Mouse (Mus musculus) testis, postnatal 14 days (tissue): ENCODE measurements around the gene Cdc27.
"Not testable (repeated sequence)": the region's sequence is repeated elsewhere in the genome, so short reads cannot be mapped to it uniquely, and the experiment has no call there.

Source experiments
- DNase-seq: peaks from one replicate; pipeline ENCODE4 v3.0.0; 2021; ENCODE audit warnings: low spot score

Cdc27 gene

DNA sequence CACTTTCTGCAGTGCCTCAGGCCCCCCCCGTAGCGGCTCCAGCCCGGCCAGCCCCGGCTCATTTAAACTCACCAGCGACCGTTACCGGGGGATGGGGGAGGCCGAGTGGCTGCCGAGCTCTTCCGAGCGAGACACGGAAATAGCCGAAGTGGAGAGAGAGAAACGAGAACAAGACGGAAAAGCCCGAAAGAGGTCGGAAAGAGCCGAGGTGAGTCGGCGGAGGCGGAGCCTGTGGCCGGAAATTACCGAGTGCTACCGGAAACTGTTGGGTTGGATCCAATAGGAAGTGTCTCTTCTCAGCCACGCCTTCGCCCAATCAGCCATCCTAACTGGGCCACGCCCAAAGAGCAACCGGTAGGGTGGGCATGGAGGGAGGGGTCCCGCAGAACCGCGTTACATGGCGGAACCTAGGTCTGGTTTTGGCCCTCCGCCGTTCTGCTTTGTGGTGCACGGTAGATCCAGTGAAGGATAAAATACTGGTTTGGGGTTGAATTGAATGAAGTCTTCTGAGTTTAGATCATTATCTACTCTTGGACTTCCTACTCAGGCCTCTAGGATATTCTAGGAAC is at the start of gene Cdc27, which contains the start of gene Myl4:
Gene Cdc27 (minus strand): TSS at position 215 of the 569 bp plus-strand sequence.
Gene Myl4 (plus strand): TSS at position 258 of the 569 bp plus-strand sequence.
- peak; percentile 97 for DNase-seq

DNA sequence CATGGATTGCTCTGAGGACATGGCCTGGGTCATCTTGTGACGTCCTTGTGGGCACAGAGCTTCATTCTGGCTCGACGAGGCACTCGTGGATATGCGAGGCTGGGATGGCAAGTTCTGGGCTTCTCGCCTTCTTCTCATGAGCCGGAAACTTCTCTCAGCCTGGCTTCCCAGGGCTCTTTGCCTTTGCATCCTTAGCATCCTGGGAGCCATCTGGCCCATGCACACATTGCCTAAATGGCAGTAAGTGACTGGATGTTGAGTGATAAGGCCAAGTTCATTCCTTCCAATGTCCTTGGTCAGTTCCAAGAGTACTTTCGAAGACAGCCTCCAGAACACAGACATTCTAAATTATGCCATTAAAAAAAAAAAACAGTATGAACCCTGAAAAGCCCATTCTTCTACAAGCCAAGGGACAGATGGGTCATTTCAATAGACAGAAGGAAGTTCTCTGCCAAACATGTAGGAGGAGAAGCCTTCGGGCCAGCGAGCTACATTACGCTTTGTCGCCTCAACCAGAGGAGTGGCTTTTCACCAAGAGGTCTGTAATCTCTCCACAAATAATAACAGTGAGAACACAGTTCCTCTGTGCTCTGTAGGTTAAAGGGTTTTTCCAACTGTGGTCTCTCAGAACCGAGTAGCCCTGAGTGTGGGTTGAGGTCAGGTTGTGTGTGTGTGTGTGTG is 49.0 kb upstream of the Cdc27 start:
- peak; percentile 55 for DNase-seq

DNA sequence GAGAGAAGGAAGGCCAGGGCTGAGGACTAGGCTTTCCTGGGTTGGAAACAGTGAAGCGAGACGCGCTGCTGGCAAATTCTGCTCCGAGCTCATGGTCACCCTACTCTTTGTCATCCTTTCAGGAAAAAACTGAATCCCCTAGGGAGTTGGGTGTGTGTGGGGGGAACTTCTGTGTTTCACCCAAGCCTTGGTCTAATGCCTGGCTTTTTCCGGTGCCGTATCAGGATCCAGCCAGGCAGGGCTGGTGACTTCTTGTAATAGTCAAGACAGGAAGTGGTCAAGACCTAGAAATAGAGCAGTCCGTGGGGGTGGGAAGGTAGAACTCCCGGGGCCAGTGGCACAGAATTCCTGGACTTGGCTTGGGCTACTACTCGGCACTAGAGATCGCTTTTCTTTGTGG is 45.9 kb upstream of the Cdc27 start:
- DNase-seq: no peak

DNA sequence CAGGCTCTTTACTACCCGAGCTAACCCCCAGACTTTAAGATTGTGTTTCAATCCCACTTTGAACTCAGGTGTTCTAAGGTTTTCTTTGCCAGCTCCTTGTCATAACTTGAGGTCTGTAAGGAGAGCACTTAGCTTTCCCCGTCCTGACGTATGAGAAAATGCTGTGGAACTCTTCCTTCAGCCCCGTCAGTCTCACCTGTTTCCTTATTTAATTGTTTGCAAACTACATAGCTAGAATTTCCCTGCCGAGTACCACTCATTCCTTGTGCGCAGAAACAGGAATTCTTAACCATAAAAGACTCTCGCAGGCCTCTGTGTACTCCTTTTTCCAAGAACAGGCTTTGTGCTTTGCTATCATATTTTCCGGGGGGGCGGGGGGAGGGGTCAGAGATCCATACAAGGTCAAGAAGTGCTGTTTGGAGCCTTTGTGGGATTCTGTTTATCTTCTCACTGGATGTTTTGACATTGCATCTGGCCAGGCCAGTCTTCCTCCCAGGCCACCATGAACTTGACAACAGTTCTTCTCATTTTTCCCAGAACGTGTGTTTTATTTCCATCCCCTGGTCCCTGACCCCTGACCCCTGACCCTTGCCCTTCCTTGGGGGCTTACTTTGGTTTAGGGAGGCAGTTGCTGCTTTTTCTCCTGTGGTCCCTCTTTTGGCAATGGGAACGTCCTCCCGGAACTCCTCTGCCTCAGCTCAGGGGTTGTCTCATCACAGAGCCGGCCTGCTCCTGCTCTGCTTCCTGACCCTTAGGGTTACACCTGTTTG is 41.8 kb upstream of the Cdc27 start:
- no peak for DNase-seq

DNA sequence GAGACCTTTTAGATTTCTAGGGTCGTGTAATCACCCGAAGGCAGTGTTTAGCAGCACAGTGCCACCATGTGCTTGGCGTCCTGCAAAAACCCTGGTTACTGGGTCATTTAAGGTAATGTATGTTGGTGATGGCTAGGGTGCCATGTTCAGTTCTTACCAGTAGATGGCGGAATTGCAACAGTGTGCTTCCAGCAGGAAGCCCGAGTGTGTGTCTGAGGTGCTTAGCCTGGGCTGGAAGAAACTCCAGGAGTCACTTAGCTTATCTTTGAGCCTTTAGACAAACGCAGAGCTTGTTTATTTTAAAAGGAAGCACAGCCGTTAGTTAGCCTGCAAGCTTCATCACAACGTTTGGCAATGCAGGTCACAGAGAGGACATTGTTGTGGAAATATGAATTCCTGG is 39.7 kb upstream of the Cdc27 start:
- peak; percentile 69 for DNase-seq

DNA sequence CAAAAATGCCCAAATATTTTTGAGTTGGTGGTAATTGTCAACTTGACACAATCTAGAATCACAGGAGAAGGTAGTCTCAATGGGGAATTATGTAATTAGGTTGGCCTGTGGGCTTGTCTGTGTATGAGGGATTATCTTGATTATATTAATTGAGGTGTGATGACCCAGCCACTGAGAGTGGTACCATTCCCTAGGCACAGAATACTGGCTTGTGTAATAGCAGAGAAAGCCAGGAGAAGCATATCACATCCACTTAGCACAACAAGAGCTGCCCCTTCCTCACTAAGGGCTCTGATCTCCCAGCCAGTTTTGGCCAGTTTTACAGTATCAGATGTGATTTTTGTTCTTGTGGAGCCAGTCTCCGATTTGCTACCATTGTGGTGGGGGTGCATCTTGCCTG is 39.1 kb upstream of the Cdc27 start:
- no peak for DNase-seq

DNA sequence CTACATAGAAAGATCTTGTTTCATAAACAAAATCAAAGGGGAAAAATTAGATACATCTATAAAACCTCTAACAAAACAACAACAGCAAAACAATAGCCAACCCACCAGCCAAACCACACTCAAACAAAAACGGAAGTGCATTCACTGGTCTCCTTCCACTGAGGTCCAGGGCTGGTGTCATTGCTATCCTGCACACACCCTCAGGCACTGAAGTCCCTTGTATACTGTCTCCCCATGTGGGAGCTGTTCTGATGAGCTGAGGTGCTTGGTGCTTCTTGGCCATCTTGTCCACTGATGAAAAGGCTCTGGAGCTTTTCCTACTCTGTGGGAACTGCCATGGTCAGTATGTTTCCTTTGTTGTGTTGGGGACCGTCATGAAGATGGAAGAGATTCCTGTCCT is 38.1 kb upstream of the Cdc27 start:
- DNase-seq: no peak

DNA sequence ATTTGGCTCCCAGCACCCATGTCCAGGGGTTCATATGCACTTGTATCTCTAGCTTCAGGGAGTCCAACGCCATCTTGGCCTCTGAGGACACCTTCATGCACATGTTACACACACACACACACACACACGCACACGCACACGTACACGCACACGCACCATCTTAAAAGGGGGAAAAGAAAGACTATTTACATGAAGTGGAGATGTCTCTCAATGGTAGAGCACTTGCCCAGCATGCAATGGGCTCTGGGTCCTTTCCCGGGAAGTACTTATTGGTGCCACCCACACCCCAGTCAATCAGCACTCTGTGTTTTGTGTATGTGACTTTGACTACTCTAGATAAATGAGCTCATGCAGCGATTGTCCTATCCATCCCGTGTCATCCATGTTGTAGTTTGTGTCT is 37.5 kb upstream of the Cdc27 start:
- DNase-seq: no peak

DNA sequence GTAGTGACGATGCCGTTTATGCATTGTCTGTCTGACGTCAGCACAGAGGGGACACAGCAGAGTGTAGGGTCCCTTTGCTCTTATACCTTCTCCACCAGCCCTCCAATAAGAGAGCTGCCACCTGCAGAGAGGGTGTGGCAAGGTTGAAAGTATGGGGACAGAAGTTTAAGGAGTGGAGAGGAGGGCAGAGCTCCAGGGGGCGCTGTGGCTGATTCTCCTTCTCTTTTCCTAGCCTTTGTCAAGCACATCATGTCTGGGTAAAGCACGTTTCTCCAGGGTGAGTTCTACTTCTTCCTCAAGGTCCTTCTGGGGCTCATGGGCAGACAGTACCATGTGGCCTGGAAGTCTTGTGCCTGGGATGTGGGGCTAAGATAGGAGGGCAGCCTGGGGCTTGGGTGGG is 35.1 kb upstream of the Cdc27 start:
- DNase-seq: no peak

DNA sequence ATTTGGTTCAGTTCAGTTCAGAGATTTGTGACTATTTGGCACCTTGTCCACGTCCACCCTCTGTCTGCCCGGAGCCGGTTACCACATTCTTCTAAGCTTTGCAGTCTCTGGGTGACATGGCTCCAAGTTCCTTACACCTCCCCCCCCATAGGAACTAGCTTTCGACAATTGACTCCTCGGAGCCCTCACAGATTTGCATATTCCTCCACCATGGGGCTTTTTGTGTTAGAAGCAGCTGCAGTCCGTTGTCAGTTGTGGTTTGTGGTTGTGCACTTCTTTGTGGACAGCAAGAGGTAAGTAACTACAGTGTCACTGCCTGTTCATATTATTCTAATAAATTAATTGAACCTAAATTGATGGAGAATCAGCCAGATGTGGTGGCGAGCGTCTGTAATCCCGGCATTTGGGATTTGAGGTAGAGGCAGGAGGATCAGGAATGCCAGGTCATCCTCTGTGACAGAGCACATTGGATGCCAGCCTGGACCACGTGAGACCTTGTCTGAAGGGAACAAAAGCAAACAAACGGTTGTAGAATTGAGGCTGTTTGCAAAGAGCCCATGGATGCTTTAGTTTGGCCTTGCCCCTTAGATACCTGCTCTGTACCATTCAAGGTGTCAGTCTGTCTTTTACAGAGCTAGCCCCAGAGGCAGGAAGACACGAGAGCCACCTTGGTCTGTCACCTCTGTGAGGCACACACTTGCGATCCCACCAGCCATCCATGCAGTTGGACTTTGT is 32.4 kb upstream of the Cdc27 start:
- DNase-seq: no peak

DNA sequence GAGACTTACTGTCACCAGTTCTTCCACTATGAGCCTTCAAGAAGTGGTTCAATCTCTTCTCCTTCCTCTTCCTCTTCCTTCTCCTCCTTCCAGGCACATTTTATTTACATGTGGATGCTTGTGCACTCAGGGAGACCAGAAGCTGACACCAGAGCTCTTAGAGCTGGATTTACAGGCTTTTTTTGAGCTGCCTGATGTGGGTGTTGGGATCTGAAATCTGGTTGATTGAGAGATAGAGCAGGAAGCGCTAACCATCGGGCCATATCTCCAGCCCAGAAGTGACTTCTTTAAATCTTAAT is 31.8 kb upstream of the Cdc27 start:
- no peak for DNase-seq

DNA sequence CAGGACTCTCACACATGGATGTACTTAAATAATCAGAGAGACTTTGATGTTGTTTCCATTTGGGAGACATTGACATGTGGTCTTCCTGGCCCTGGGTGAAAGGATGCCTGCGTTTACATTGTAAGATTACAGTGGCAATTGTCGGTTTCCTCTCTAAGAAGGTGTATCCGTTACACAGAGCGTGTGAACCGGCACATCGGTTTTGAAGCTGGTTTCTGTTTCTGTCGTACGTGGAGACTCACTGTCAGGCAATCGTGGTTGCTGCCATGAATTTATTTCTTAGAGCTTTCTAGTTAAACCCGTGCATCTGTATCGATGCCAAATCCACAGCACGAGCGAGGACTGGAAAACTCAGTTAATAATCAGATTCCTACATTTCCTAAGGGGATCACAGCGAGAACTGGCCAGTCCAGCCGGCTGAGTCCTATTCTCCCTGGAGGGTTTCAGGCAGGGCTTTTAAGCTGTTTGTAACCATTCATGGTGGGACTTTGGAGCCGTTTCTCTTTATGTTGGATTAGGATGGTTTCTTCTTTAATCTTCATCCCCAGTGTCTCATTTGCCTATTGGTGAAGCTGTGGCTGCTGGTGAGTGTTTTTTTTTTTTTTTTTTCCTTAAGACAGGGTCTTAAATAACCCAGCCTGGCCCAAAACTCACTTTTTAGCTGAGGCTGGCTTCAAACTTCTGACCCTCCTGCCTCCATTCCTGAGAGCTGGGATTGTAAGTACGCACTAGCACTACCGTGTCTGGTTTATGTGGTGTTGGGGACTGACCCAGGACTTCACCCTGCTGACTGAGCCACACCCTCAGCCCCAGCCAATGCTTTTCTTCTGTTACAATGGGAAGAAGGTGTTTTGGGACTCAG is 31.3 kb upstream of the Cdc27 start:
- no peak for DNase-seq

DNA sequence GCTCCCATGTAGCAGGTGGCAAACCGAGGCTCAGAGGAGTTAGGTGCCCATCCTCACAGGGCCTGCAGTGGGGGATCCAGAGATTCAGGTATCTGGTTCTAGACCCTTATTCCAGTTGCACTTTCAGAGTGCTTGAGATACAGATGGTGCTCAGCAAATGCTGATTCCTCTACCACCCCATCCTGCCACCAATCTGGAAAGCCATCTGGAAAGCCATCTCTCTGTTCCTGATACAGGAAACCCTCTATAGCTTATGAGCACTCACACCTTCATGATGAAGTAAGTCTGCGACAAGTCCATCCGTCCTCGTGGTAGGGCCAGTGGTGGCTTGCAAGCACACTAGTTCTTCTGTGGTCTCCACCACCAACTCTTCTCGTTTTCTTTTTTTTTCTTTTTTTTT is 30.2 kb upstream of the Cdc27 start:
- DNase-seq: no peak

DNA sequence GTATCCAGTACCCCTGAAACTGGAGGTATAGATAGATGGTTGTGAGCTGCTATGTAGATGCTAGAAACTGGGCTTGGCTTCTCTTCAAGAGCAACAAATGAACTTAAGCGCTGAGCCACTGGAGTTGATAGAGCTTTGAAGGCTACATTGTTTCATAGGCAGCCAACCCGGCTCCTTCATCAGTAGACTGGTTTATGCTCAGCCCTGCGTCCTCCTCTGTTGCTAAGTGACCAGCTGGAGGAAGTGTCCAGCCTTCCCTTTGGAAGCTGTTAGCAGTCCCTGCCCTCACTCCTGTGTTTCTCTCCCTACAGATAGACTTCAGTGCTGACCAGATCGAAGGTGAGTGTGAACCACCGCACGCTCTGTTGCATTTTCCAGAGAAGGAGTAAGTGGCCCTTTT is 29.7 kb upstream of the Cdc27 start:
- DNase-seq: peak; percentile 75

DNA sequence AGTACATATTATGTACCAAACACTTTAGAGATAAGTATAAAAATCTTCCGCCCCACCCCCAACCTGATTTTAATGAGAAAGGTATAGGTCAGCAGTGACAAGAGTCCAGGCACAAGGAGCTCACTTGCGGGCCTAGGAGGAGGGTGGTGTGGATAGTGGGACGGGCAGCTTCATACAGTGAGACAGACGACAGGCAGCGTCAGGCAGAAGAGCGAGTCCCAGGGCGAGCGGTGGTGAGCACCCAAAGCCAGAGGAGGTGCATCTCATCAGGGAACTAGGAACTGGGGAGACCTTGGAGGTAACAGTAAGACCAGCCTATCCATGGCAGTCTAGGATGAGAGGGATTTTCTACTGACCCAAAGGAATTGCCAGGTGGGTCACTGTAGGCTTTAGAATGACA is 29.2 kb upstream of the Cdc27 start:
- DNase-seq: no peak

DNA sequence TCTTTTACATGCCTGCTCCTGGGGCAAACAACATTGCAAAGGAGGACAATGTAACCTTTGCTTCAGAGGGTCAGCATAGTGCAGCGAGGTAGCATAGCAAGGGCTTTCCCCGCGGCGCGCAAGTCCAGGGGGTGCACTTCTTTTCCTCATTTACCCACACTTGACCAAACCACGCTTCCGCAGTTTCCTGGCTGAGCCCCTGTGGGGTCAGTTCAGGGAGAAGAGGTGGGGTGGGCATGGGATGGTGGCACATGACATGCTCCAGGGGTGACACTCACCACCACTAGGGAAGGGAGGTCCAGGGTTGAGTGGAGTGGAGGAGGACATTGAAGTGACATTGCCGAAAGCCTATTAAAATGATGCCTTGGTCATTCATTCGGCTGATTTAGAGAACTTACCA is 28.7 kb upstream of the Cdc27 start:
- DNase-seq: no peak

DNA sequence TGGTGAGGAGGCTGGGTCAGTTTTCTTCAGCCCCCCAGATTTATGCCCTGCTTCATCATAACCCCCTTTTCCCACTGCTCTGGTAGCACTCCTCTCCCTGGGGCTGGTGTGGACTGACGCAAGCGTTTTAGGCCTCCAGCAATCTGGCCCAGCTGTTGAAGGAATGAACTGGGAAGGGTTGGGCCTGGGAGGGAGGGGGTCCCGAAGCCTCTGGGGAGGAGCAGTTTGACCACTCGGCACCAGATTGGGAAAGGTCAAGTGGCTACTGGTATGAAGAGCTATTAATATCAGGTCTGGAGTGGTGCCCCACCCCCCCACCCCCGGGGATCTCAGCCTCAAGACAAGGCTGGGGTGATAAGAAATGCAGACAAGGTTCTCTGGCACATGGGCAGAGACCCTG is 27.7 kb upstream of the Cdc27 start:
- DNase-seq: no peak

DNA sequence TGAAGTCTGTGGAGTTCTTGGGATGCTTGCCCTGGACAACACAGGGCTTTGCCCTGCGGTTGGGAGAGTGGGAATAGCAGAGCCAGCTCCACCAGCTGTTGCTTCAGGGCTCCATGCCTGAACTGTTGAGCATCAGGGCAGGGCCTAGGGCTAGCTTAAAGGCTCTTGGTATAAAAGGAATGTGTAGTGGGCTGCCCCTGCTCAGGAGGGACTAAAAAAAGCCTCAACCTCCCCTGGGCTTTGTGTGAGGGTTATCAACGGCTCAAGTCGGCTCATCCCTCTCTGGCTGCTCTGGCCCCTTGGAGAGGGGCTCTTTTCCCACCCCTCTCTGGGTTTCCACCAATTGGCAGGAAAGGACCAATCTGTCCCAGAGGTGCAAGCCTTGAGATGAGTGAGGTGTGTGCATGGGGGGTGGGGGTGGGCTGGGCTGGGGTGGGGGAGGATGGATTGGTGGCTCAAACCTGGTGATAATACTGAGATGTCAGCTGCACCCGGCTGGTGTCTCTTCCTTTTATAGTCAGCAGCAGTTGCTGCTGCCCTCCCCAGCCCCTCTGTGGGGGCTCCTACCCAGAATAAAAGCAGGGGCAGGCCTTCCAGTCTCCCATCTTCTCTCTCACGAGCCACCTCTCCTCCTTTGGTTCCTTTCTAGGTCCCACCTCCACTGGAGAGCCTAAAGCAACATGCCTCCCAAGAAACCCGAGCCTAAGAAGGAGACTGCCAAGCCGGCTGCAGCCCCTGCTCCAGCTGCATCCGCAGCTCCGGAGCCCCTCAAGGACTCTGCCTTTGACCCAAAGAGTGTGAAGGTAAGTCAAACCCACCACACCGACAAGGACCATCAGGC is 26.6 kb upstream of the Cdc27 start:
- DNase-seq: no peak

DNA sequence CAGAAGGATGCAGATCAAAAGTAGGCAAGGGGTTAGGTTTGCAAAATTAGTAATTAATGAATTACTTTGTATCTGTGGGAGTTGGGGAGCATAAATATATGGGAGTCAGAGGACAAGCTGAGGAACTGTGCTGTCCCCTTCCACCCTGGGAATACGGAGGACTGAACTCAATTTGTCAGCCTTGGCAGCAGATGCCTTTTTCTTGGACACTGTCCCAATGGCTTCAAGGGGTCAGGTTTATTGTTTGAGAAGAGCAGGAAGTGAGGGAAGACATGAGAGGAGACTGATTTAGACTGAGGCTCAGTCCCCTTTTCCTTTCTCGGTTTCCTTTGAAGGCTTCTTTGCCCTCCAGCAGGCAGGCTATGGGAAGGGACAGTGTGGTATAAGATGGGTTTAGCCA is 22.1 kb upstream of the Cdc27 start:
- DNase-seq: no peak

DNA sequence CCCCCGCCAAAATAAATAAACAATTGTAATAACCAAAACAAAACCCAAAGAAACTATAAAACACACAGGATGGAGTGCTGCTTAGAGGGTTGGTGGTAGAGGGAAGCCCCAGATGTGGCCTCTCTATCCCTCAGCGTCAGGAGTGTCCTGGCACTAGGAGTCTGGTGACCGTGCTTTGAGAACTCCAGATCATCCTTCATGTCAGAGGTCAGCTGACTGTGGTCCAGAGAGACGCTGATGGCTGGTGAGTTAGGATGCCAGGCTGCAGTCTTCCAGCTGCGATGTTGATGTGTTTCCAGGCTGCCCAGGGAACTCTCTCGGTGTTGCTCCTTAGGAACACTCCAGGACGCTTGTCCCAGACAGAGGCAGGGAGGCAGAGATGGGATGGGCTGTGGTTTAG is 21.7 kb upstream of the Cdc27 start:
- no peak for DNase-seq

DNA sequence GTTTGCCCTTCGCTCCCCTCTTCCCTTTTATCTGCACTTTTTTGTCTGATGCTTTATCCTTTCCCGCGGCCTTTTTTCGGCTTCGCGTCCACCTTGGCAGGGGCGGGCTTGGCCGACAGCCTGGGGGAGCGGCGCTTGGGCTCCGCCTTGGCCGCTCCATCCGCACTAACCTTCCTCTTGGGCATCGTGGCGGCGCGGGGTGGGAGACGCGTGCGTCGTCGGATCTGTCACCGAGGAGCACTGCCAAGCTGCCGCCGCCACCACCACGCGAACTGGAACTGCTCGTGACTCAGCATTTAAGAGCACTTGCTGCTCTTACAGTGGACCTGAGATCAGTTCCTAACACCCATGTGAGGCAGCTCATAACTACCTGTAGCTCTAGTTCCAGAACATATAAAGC is 21.0 kb upstream of the Cdc27 start:
- not testable (repeated sequence) for DNase-seq
